Mouse (Mus musculus) heart, postnatal 0 days (tissue): ENCODE results near the gene Shpk.

Experiments
- CTCF ChIP-seq: IDR thresholded peaks from 2 replicates; pipeline ENCODE4 v1.5.1; 2016; ENCODE audit warnings: antibody characterized with exemption, control low read depth, low read depth
- EP300 ChIP-seq: IDR thresholded peaks from 2 replicates; pipeline ENCODE4 v1.6.1; 2016; ENCODE audit warnings: antibody characterized with exemption, low read depth

- no peak for TF ChIP-seq CTCF
- TF ChIP-seq EP300, result no peak
These were observed 21.4 kb downstream of the Shpk start for GRCm38 (mm10) chr11:73220651-73221050.
